Mouse (Mus musculus): ENCODE results near the gene Hes2. TPM values are rescaled to one million over a fixed set of nuclear protein-coding genes. Genes with fewer than 3 reads are reported as not detected.

Gene Hes2
- polyA plus RNA-seq, 1 experiment from 2014 or later = 0.28 TPM

GRCm38 (mm10) chr4:152135363-152135762 lies 23.3 kb upstream of the Hes2 start:
- WGBS = 80% methylated on average over 12 of the region's 12 CpGs
- no peak overlapping the region for H3K27ac ChIP-seq
- no peak overlapping the region for H3K4me2 ChIP-seq (replicated peaks)
- H3K9ac ChIP-seq (replicated peaks) = no peak overlapping the region
- no peak overlapping the region for H3K4me3 ChIP-seq (replicated peaks)
- no peak for ATAC-seq
- H3K27me3 ChIP-seq = peaks cover 84% of the 10 kb centered on the region
- H3K36me3 ChIP-seq = no peaks in the 10 kb centered on the region
- H3K4me1 ChIP-seq (replicated peaks) = peaks cover 28% of the 10 kb centered on the region
- H3K9me3 ChIP-seq = no peaks in the 10 kb centered on the region

- Histone ChIP-seq H3K9me3 (no peaks in the 10 kb centered on the region), H3K27me3 (peaks cover 83% of the 10 kb centered on the region), H3K4me2 (replicated peaks) (no peak overlapping the region), H3K4me3 (replicated peaks) (no peak overlapping the region), H3K9ac (replicated peaks) (no peak overlapping the region), H3K4me1 (replicated peaks) (peaks cover 19% of the 10 kb centered on the region), H3K27ac (no peak overlapping the region), H3K36me3 (no peaks in the 10 kb centered on the region)
- 35% methylated on average over 6 of the region's 6 CpGs for WGBS
- no peak for ATAC-seq
Measured at GRCm38 (mm10) chr4:152136112-152136875, 22.4 kb upstream of the Hes2 start.

GRCm38 (mm10) chr4:152136876-152137250 lies 21.8 kb upstream of the Hes2 start:
- Histone ChIP-seq H3K4me3 (replicated peaks) (no peak overlapping the region), H3K4me2 (replicated peaks) (no peak overlapping the region), H3K27me3 (peaks cover 83% of the 10 kb centered on the region), H3K27ac (no peak overlapping the region), H3K9ac (replicated peaks) (no peak overlapping the region), H3K9me3 (no peaks in the 10 kb centered on the region), H3K36me3 (no peaks in the 10 kb centered on the region), H3K4me1 (replicated peaks) (peaks cover 13% of the 10 kb centered on the region)
- WGBS = 89% methylated on average over 2 of the region's 2 CpGs
- ATAC-seq = no peak

GRCm38 (mm10) chr4:152138497-152139260 lies 20.0 kb upstream of the Hes2 start:
- 2% methylated on average over 50 of the region's 51 CpGs for WGBS
- Histone ChIP-seq H3K9ac (replicated peaks) (no peak overlapping the region), H3K27me3 (peaks cover 71% of the 10 kb centered on the region), H3K4me1 (replicated peaks) (peaks cover 9% of the 10 kb centered on the region), H3K9me3 (no peaks in the 10 kb centered on the region), H3K4me3 (replicated peaks) (peak overlapping the region; percentile 38), H3K4me2 (replicated peaks) (peak overlapping the region; percentile 59), H3K36me3 (no peaks in the 10 kb centered on the region), H3K27ac (no peak overlapping the region)
- ATAC-seq = peak; percentile 75

- 31% methylated on average over 6 of the region's 6 CpGs for WGBS
- Histone ChIP-seq H3K9ac (replicated peaks) (no peak overlapping the region), H3K4me3 (replicated peaks) (no peak overlapping the region), H3K27me3 (peaks cover 58% of the 10 kb centered on the region), H3K4me2 (replicated peaks) (no peak overlapping the region), H3K36me3 (no peaks in the 10 kb centered on the region), H3K9me3 (no peaks in the 10 kb centered on the region), H3K27ac (no peak overlapping the region), H3K4me1 (replicated peaks) (peaks cover 9% of the 10 kb centered on the region)
- ATAC-seq = no peak
Measured at GRCm38 (mm10) chr4:152140441-152140840, 18.2 kb upstream of the Hes2 start.

GRCm38 (mm10) chr4:152141521-152142135 lies 17.0 kb upstream of the Hes2 start:
- 62% methylated on average over 8 of the region's 8 CpGs for WGBS
- Histone ChIP-seq H3K4me1 (replicated peaks) (peaks cover 9% of the 10 kb centered on the region), H3K36me3 (no peaks in the 10 kb centered on the region), H3K4me2 (replicated peaks) (no peak overlapping the region), H3K4me3 (replicated peaks) (no peak overlapping the region), H3K9me3 (no peaks in the 10 kb centered on the region), H3K27ac (no peak overlapping the region), H3K9ac (replicated peaks) (no peak overlapping the region), H3K27me3 (peaks cover 49% of the 10 kb centered on the region)
- no peak for ATAC-seq

GRCm38 (mm10) chr4:152143632-152144031 lies 15.0 kb upstream of the Hes2 start:
- WGBS = 14% methylated on average over 1 of the region's 1 CpGs
- H3K4me1 ChIP-seq (replicated peaks) = peaks cover 4% of the 10 kb centered on the region
- H3K4me3 ChIP-seq (replicated peaks) = no peak overlapping the region
- no peaks in the 10 kb centered on the region for H3K9me3 ChIP-seq
- no peaks in the 10 kb centered on the region for H3K36me3 ChIP-seq
- no peak overlapping the region for H3K9ac ChIP-seq (replicated peaks)
- no peak overlapping the region for H3K27ac ChIP-seq
- H3K4me2 ChIP-seq (replicated peaks) = no peak overlapping the region
- no peak for ATAC-seq
- H3K27me3 ChIP-seq = peaks cover 36% of the 10 kb centered on the region

- ATAC-seq = no peak
- no peak overlapping the region for H3K4me3 ChIP-seq (replicated peaks)
- no peaks in the 10 kb centered on the region for H3K9me3 ChIP-seq
- no peak overlapping the region for H3K4me2 ChIP-seq (replicated peaks)
- no peaks in the 10 kb centered on the region for H3K36me3 ChIP-seq
- 79% methylated on average over 10 of the region's 10 CpGs for WGBS
- H3K27ac ChIP-seq = no peak overlapping the region
- no peaks in the 10 kb centered on the region for H3K4me1 ChIP-seq (replicated peaks)
- no peak overlapping the region for H3K9ac ChIP-seq (replicated peaks)
- peaks cover 42% of the 10 kb centered on the region for H3K27me3 ChIP-seq
Measured at GRCm38 (mm10) chr4:152145473-152145872, 13.2 kb upstream of the Hes2 start.

GRCm38 (mm10) chr4:152146033-152146827 lies 12.4 kb upstream of the Hes2 start:
- no peak overlapping the region for H3K4me3 ChIP-seq (replicated peaks)
- WGBS = 72% methylated on average over 11 of the region's 11 CpGs
- no peak overlapping the region for H3K9ac ChIP-seq (replicated peaks)
- peaks cover 43% of the 10 kb centered on the region for H3K27me3 ChIP-seq
- ATAC-seq = no peak
- H3K27ac ChIP-seq = no peak overlapping the region
- H3K4me2 ChIP-seq (replicated peaks) = no peak overlapping the region
- H3K4me1 ChIP-seq (replicated peaks) = no peaks in the 10 kb centered on the region
- H3K9me3 ChIP-seq = no peaks in the 10 kb centered on the region
- H3K36me3 ChIP-seq = no peaks in the 10 kb centered on the region

- WGBS = 80% methylated on average over 4 of the region's 4 CpGs
- no peak for ATAC-seq
- H3K4me2 ChIP-seq (replicated peaks) = no peak overlapping the region
- no peak overlapping the region for H3K4me3 ChIP-seq (replicated peaks)
- H3K9ac ChIP-seq (replicated peaks) = no peak overlapping the region
- no peaks in the 10 kb centered on the region for H3K9me3 ChIP-seq
- H3K27ac ChIP-seq = no peak overlapping the region
- peaks cover 72% of the 10 kb centered on the region for H3K27me3 ChIP-seq
- H3K36me3 ChIP-seq = no peaks in the 10 kb centered on the region
- H3K4me1 ChIP-seq (replicated peaks) = peaks cover 16% of the 10 kb centered on the region
Measured at GRCm38 (mm10) chr4:152150546-152150945, 8.1 kb upstream of the Hes2 start.

GRCm38 (mm10) chr4:152151451-152151965 lies 7.2 kb upstream of the Hes2 start:
- Histone ChIP-seq H3K27ac (no peak overlapping the region), H3K9ac (replicated peaks) (no peak overlapping the region), H3K4me3 (replicated peaks) (peak overlapping the region; percentile 29), H3K36me3 (no peaks in the 10 kb centered on the region), H3K9me3 (no peaks in the 10 kb centered on the region), H3K27me3 (peaks cover 78% of the 10 kb centered on the region), H3K4me2 (replicated peaks) (peak overlapping the region; percentile 53), H3K4me1 (replicated peaks) (peaks cover 16% of the 10 kb centered on the region)
- 20% methylated on average over 7 of the region's 7 CpGs for WGBS
- 0 out of 2 replicates have a peak, but pooled peaks have one; percentile 5 for ATAC-seq

Measured in midbrain, embryonic 13.5 days (tissue).